In genomic region chr3:70104828-70105399, GRCm38 (mm10) we compare ENCODE assay signal across 8 mouse cellular contexts.
DNase-seq lines count a peak whose midpoint lies in the region; ATAC-seq and TF ChIP-seq lines count a peak whose summit lies in the region.

No protein-coding gene starts in this region.

- peak overlapping the region; percentile 52 for H3K4me2 ChIP-seq in forebrain, embryonic 11.5 days (ENCODE audit: low read depth, low read length, severe bottlenecking)
- H3K4me2 ChIP-seq in liver, postnatal 0 days (ENCODE audit: low read depth, low read length) = peak overlapping the region; percentile 70
- H3K4me2 ChIP-seq in neural tube, embryonic 15.5 days = peak overlapping the region; percentile 82

- no peaks in the 10 kb centered on the region for H3K9me3 ChIP-seq in ES-E14 (ENCODE audit: control insufficient read depth, insufficient read depth, low read depth, low read length)
- H3K9me3 ChIP-seq in forebrain, embryonic 11.5 days (ENCODE audit: control insufficient read depth, low read length) = no peaks in the 10 kb centered on the region
- no peaks in the 10 kb centered on the region for H3K9me3 ChIP-seq in liver, postnatal 0 days (ENCODE audit: low read length)
- H3K9me3 ChIP-seq in neural tube, embryonic 15.5 days (replicated peaks) = no peaks in the 10 kb centered on the region

- in situ Hi-C loops in ES-E14 (cut with MboI; ENCODE audit: low sequenced_read_pairs in 2 of 2, unreplicated experiment in 2 of 2) = no loop called here

- peak; percentile 75 for ATAC-seq in forebrain, embryonic 11.5 days (replicated peaks; ENCODE audit: low FRiP score)
- ATAC-seq in liver, postnatal 0 days = no peak
- ATAC-seq in neural tube, embryonic 15.5 days (ENCODE audit: low FRiP score) = peak; percentile 76

- no peaks in the 10 kb centered on the region for H3K4me1 ChIP-seq in ES-E14 (ENCODE audit: control insufficient read depth in 2 of 2, insufficient read depth in 2 of 2, low read length in 2 of 2, poor library complexity in 1 of 2)
- H3K4me1 ChIP-seq in forebrain, embryonic 11.5 days (replicated peaks; ENCODE audit: control insufficient read depth, insufficient read depth, low read length) = no peaks in the 10 kb centered on the region
- no peaks in the 10 kb centered on the region for H3K4me1 ChIP-seq in liver, postnatal 0 days (ENCODE audit: insufficient read depth)
- H3K4me1 ChIP-seq in neural tube, embryonic 15.5 days = peaks cover 10% of the 10 kb centered on the region; the same call in 1 of the 2 replicates

- H3K4me3 ChIP-seq in ES-E14 (ENCODE audit: insufficient read depth in 1 of 2, low read depth in 1 of 2, low read length in 2 of 2, poor library complexity in 1 of 2, severe bottlenecking in 1 of 2) = 0 out of 4 replicates have a peak overlapping the region, but pooled peaks of 1 of the 2 experiments have one; percentile 4
- H3K4me3 ChIP-seq in forebrain, embryonic 11.5 days (ENCODE audit: low read depth, low read length) = peak overlapping the region; percentile 24
- peak overlapping the region; percentile 33 for H3K4me3 ChIP-seq in liver, postnatal 0 days (ENCODE audit: low read depth, low read length)
- H3K4me3 ChIP-seq in neural tube, embryonic 15.5 days (replicated peaks) = peak overlapping the region; percentile 41

- H3K36me3 ChIP-seq in ES-E14 (ENCODE audit: control insufficient read depth, insufficient read depth, low read length, poor library complexity, severe bottlenecking) = no peaks in the 10 kb centered on the region
- H3K36me3 ChIP-seq in forebrain, embryonic 11.5 days (ENCODE audit: control insufficient read depth, insufficient read depth, low read length) = no peaks in the 10 kb centered on the region
- no peaks in the 10 kb centered on the region for H3K36me3 ChIP-seq in liver, postnatal 0 days (replicated peaks; ENCODE audit: insufficient read depth, low read length)
- no peaks in the 10 kb centered on the region for H3K36me3 ChIP-seq in neural tube, embryonic 15.5 days

- no peak overlapping the region for H3K9ac ChIP-seq in ES-E14 (ENCODE audit: insufficient read depth, low read depth, low read length, poor library complexity, severe bottlenecking)
- H3K9ac ChIP-seq in forebrain, embryonic 11.5 days (ENCODE audit: low read length) = peak overlapping the region; percentile 50
- 0 out of 2 replicates have a peak overlapping the region, but pooled peaks have one; percentile 11 for H3K9ac ChIP-seq in liver, postnatal 0 days (replicated peaks)
- H3K9ac ChIP-seq in neural tube, embryonic 15.5 days (replicated peaks) = peak overlapping the region; percentile 55

- no peak for TF ChIP-seq EP300 in liver, postnatal 0 days (IDR thresholded peaks at IDR 0.05; ENCODE audit: low read depth)

- DNase-seq in ES-E14 (ENCODE audit: low read depth, low spot score) = peak; percentile 50
- peak; percentile 22 for DNase-seq in c-Kit-positive CD71-negative TER-119-negative erythroid progenitor cells, embryonic 14.5 days (ENCODE audit: low read depth)
- DNase-seq in forebrain, embryonic 11.5 days (ENCODE audit: low spot score) = peak; percentile 82
- peak; percentile 25 to 63 for DNase-seq in heart, postnatal 14 days
- DNase-seq in layer of hippocampus, adult 18-20 months (ENCODE audit: low spot score in 2 of 2) = peak; percentile 67 to 85
- DNase-seq in liver, postnatal 0 days = peak; percentile 43
- no peak for DNase-seq in spleen, postnatal 36 days (ENCODE audit: low spot score in 2 of 2)

- WGBS in forebrain, embryonic 11.5 days = 16% methylated on average over 7 of the region's 7 CpGs
- 11% methylated on average over 7 of the region's 7 CpGs for WGBS in liver, postnatal 0 days (ENCODE audit: insufficient replicate concordance)
- 13% methylated on average over 7 of the region's 7 CpGs for WGBS in neural tube, embryonic 15.5 days

- H3K27ac ChIP-seq in ES-E14 (ENCODE audit: insufficient read depth, low read depth, low read length, poor library complexity, severe bottlenecking) = no peak overlapping the region
- no peak overlapping the region for H3K27ac ChIP-seq in forebrain, embryonic 11.5 days (ENCODE audit: low read depth, low read length)
- no peak overlapping the region for H3K27ac ChIP-seq in liver, postnatal 0 days (ENCODE audit: low read depth)
- peak overlapping the region; percentile 69; the same call in 1 of the 2 replicates for H3K27ac ChIP-seq in neural tube, embryonic 15.5 days (replicated peaks)

- peak; percentile 75 for TF ChIP-seq CTCF in liver, postnatal 0 days (IDR thresholded peaks at IDR 0.05; ENCODE audit: low read depth)

- no peaks in the 10 kb centered on the region for H3K27me3 ChIP-seq in forebrain, embryonic 11.5 days (ENCODE audit: control insufficient read depth, insufficient read depth, low read length)
- H3K27me3 ChIP-seq in liver, postnatal 0 days (ENCODE audit: insufficient read depth, low read length) = no peaks in the 10 kb centered on the region
- H3K27me3 ChIP-seq in neural tube, embryonic 15.5 days (replicated peaks) = no peaks in the 10 kb centered on the region

- intact Hi-C loops in heart, postnatal 14 days (cut with DNase I) = no loop called here

TF ChIP-seq in ES-E14, 5 proteins besides CTCF, POLR2A, EP300 and RAD21:
- no peak for TF ChIP-seq ZNF384 (IDR thresholded peaks at IDR 0.05; ENCODE audit: low read depth, low read length)
- TF ChIP-seq HCFC1 (IDR thresholded peaks at IDR 0.05; ENCODE audit: borderline replicate concordance, insufficient read depth, low read length) = no peak
- no peak for TF ChIP-seq MAFK (IDR thresholded peaks at IDR 0.05; ENCODE audit: insufficient read depth, low read depth, low read length)
- peak; percentile 80 for TF ChIP-seq ZC3H11A (IDR thresholded peaks at IDR 0.05; ENCODE audit: borderline replicate concordance, low read depth, low read length)
- no peak for TF ChIP-seq CHD2 (IDR thresholded peaks at IDR 0.05; ENCODE audit: low read depth, low read length)
TF ChIP-seq in ES-E14: peak in this region for 1.

Comparison
In these comparisons a context has a peak if more than half of its experiments do, and no peak if none do; other contexts are left out.
1. DNase-seq: peak in ES-E14 (single experiment), c-Kit-positive CD71-negative TER-119-negative erythroid progenitor cells, embryonic 14.5 days (single experiment), forebrain, embryonic 11.5 days (single experiment), heart, postnatal 14 days (2 of 2), layer of hippocampus, adult 18-20 months (2 of 2) and liver, postnatal 0 days (single experiment); none in spleen, postnatal 36 days (0 of 2).
2. Peak in every context shown above with its lines, with median percentiles within 50 percentile points of each other: H3K4me2 ChIP-seq.